Mouse (Mus musculus): ENCODE results near the gene Tmem200a.

DNA sequence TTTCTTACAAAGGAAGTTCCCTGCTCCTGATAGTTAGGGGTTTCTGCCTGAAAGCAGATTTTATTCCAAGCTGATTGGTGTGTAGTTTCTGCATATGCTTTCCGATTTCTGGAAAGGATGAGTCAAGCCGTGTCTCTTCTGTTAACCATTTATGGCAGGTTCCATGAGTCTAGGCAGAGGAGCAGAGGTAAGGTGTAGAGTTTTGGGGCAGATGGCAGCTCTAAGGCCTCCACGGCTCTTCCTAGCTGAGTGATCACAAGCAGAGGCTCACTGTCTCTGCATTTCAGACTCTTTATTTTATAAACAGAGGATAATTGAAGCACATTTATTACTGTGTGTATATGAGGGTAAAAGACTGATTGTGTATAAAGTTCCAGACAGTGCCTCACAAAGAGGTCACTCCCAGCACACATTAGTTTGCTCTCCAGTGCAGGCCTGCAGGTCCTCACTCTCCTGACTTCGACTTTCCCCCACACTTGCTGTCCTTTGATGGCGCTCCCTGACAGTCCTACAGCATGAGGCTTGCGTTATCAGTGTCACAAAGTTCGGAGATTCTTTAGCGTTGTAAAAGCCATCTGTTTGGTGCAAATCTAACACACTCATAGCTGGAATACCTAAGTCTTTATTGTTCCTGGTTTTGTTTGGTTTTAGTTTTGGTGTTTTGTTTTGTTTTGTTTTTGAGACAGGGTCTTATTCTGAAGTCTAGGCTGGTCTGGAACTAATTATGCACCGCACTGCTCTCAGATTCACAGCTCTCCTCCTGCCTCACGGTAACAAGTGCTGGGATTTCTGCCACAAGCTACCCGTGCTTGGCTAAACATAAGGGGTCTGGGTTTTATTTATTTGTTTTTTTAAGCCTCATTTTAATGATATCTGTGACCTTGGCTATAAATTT, 151.1 kb downstream of the Tmem200a start:
- TF ChIP-seq CTCF (IDR thresholded peaks at IDR 0.05; ENCODE audit: insufficient read depth, low read length) = no peak
- TF ChIP-seq POLR2A (IDR thresholded peaks at IDR 0.05; ENCODE audit: borderline replicate concordance, extremely low read depth, low read depth, low read length) = no peak

Data from lung, adult 2 months (tissue).